8 mouse cellular contexts compared by ENCODE assay signal in the genomic region with DNA sequence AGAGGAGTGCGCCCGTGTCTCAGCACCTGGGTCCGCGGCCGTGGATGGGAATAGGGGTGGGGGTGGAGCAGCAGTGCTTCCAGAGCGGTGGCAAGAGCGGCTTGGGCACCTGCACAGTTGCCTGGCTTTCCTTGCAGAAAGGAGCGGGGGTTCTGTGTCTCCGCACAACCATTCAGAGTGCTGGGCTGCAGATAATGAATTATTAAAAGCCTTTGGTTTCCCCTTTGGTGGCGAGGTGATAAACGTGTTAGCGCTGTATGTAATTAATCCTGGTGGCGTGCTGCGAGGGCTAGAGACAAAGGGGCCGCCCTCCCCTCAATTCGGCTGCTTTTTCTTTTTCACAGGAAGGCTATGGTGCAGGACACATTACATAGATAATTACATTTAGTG. TPM values are rescaled to one million over a fixed set of nuclear protein-coding genes. Genes with fewer than 3 reads are reported as not detected.
DNase-seq lines count a peak whose midpoint lies in the region; ATAC-seq lines count a peak whose summit lies in the region.

No protein-coding gene starts in this region.

- no peak for DNase-seq in heart, adult 18-20 months
- peak; percentile 63 for DNase-seq in brain, adult 2 months (ENCODE audit: low read depth, low spot score)
- DNase-seq in hindbrain, embryonic 10.5 days (ENCODE audit: low spot score): no peak
- no peak for DNase-seq in midbrain, embryonic 10.5 days (ENCODE audit: low spot score)
- no peak for DNase-seq in urinary bladder, adult 2 months (ENCODE audit: low spot score)
- DNase-seq in cerebellum, adult 9-11 months: no peak
- DNase-seq in cerebellum, postnatal 25 days: no peak

- 5% methylated on average over 16 of the region's 16 CpGs for WGBS in heart, embryonic 16.5 days
- WGBS in hindbrain, embryonic 10.5 days: under 1% methylated on average over 16 of the region's 16 CpGs
- 0% methylated on average over 16 of the region's 16 CpGs for WGBS in midbrain, embryonic 10.5 days

- no peaks in the 10 kb centered on the region for H3K9me3 ChIP-seq in heart, embryonic 16.5 days (replicated peaks; ENCODE audit: control insufficient read depth, low read length)
- H3K9me3 ChIP-seq in hindbrain, embryonic 10.5 days: no peaks in the 10 kb centered on the region
- H3K9me3 ChIP-seq in midbrain, embryonic 10.5 days (replicated peaks): no peaks in the 10 kb centered on the region

- peaks cover 19% of the 10 kb centered on the region for H3K4me1 ChIP-seq in heart, embryonic 16.5 days (ENCODE audit: control insufficient read depth, insufficient read depth, low read length)
- H3K4me1 ChIP-seq in hindbrain, embryonic 10.5 days (replicated peaks): peaks cover 71% of the 10 kb centered on the region
- H3K4me1 ChIP-seq in midbrain, embryonic 10.5 days: peaks cover 73% of the 10 kb centered on the region

- peak overlapping the region; percentile 91 for H3K4me2 ChIP-seq in heart, embryonic 16.5 days (ENCODE audit: low read depth, low read length)

- peak overlapping the region; percentile 65 for H3K9ac ChIP-seq in heart, embryonic 16.5 days (ENCODE audit: low read length)

- peaks cover 18% of the 10 kb centered on the region; the same call in 1 of the 2 replicates for H3K27me3 ChIP-seq in heart, embryonic 16.5 days (ENCODE audit: control insufficient read depth, insufficient read depth, low read length)
- peaks cover 43% of the 10 kb centered on the region for H3K27me3 ChIP-seq in hindbrain, embryonic 10.5 days (ENCODE audit: insufficient read depth, poor library complexity, severe bottlenecking)
- peaks cover 43% of the 10 kb centered on the region for H3K27me3 ChIP-seq in midbrain, embryonic 10.5 days (ENCODE audit: low read depth, poor library complexity, severe bottlenecking)

- peak overlapping the region; percentile 63 for H3K4me3 ChIP-seq in heart, embryonic 16.5 days (ENCODE audit: low read length)
- H3K4me3 ChIP-seq in hindbrain, embryonic 10.5 days: peak overlapping the region; percentile 64
- peak overlapping the region; percentile 82 for H3K4me3 ChIP-seq in midbrain, embryonic 10.5 days

- no peak for ATAC-seq in heart, embryonic 16.5 days (replicated peaks; ENCODE audit: extremely low read depth, insufficient read depth, low FRiP score)

- H3K36me3 ChIP-seq in heart, embryonic 16.5 days (ENCODE audit: control insufficient read depth, insufficient read depth): no peaks in the 10 kb centered on the region
- H3K36me3 ChIP-seq in hindbrain, embryonic 10.5 days: no peaks in the 10 kb centered on the region
- no peaks in the 10 kb centered on the region for H3K36me3 ChIP-seq in midbrain, embryonic 10.5 days

- no peak overlapping the region for H3K27ac ChIP-seq in heart, embryonic 16.5 days (ENCODE audit: low read length)
- H3K27ac ChIP-seq in hindbrain, embryonic 10.5 days: peak overlapping the region; percentile 93
- peak overlapping the region; percentile 98 for H3K27ac ChIP-seq in midbrain, embryonic 10.5 days (replicated peaks)

RNA-seq across cellular contexts. Expression of gene Plekha6, which starts 18.7 kb away (rescaled TPM):
- polyA plus RNA-seq in heart, embryonic 16.5 days (2015; fragmentation: Nextera tagmentation; extraction: Ambion mirVana): 12.3 and 14.0 TPM in 2 replicates
- 10 to 100 TPM; 40.5 to 47.7 TPM for total RNA-seq in heart, adult 18-20 months (2021)
- 8.8 and 17.4 TPM in 2 replicates for polyA plus RNA-seq in hindbrain, embryonic 10.5 days (2016; fragmentation: Nextera tagmentation; extraction: Ambion mirVana)
- 12.5 and 15.7 TPM in 2 replicates for polyA plus RNA-seq in midbrain, embryonic 10.5 days (2016; fragmentation: Nextera tagmentation; extraction: Ambion mirVana)
- polyA plus RNA-seq in urinary bladder, adult 2 months (2012; rRNA removed): 81.1 and 94.9 TPM in 2 replicates

RNA-seq across cellular contexts. Expression of gene Ppp1r15b, which starts 51.8 kb away (rescaled TPM):
- 22.3 and 25.1 TPM in 2 replicates for polyA plus RNA-seq in heart, embryonic 16.5 days (2015; fragmentation: Nextera tagmentation; extraction: Ambion mirVana)
- total RNA-seq in heart, adult 18-20 months (2021): 10 to 100 TPM; 21.6 to 23.1 TPM
- 46.2 and 54.6 TPM in 2 replicates for polyA plus RNA-seq in hindbrain, embryonic 10.5 days (2016; fragmentation: Nextera tagmentation; extraction: Ambion mirVana)
- polyA plus RNA-seq in midbrain, embryonic 10.5 days (2016; fragmentation: Nextera tagmentation; extraction: Ambion mirVana): 48.9 and 56.8 TPM in 2 replicates
- polyA plus RNA-seq in urinary bladder, adult 2 months (2012; rRNA removed): 30.5 and 30.9 TPM in 2 replicates
